Mouse (Mus musculus): ENCODE data around the gene Ppdpf. TPM values are rescaled to one million over a fixed set of nuclear protein-coding genes. Genes with fewer than 3 reads are reported as not detected.

Gene Ppdpf
- polyA plus RNA-seq, 1 experiment from 2014 or later = 443 TPM

- Histone ChIP-seq H3K36me3 (replicated peaks; ENCODE audit: control insufficient read depth, insufficient read depth, low read depth, low read length) (no peaks in the 10 kb centered on the region), H3K9me3 (replicated peaks; ENCODE audit: control insufficient read depth, low read length) (no peaks in the 10 kb centered on the region), H3K4me1 (ENCODE audit: control insufficient read depth, insufficient read depth, low read length) (peaks cover 5% of the 10 kb centered on the region), H3K27me3 (ENCODE audit: control insufficient read depth, insufficient read depth, low read length) (peaks cover 18% of the 10 kb centered on the region), H3K4me2 (ENCODE audit: low read depth, low read length) (peak overlapping the region; percentile 50), H3K9ac (replicated peaks; ENCODE audit: low read length) (no peak overlapping the region; the same call in 1 of the 2 replicates), H3K27ac (replicated peaks; ENCODE audit: low read depth, low read length) (no peak overlapping the region), H3K4me3 (ENCODE audit: low read depth, low read length) (peak overlapping the region; percentile 26)
- 3% methylated on average over 34 of the region's 34 CpGs for WGBS
- ATAC-seq (replicated peaks; ENCODE audit: insufficient number of reproducible peaks, low FRiP score, low TSS enrichment, low read depth) = peak; percentile 15; the same call in 1 of the 2 replicates
- DNase-seq (ENCODE audit: low spot score) = peak; percentile 13
Measured at GRCm38 (mm10) chr2:181212389-181213020, 25.5 kb downstream of the Ppdpf start.

- Histone ChIP-seq H3K4me2 (ENCODE audit: low read depth, low read length) (peak within 1 kb of the TSS; percentile 50), H3K4me1 (ENCODE audit: control insufficient read depth, insufficient read depth, low read length) (peaks cover 5% of the 10 kb centered on the region), H3K27me3 (ENCODE audit: control insufficient read depth, insufficient read depth, low read length) (peaks cover 18% of the 10 kb centered on the region), H3K36me3 (replicated peaks; ENCODE audit: control insufficient read depth, insufficient read depth, low read depth, low read length) (no peaks in the 10 kb centered on the region), H3K27ac (replicated peaks; ENCODE audit: low read depth, low read length) (no peak within 1 kb of the TSS), H3K4me3 (ENCODE audit: low read depth, low read length) (peak within 1 kb of the TSS; percentile 26), H3K9ac (replicated peaks; ENCODE audit: low read length) (no peak within 1 kb of the TSS; the same call in 1 of the 2 replicates), H3K9me3 (replicated peaks; ENCODE audit: control insufficient read depth, low read length) (no peaks in the 10 kb centered on the region)
- DNase-seq (ENCODE audit: low spot score) (peak; percentile 42), ATAC-seq (replicated peaks; ENCODE audit: insufficient number of reproducible peaks, low FRiP score, low TSS enrichment, low read depth) (peak; percentile 69; the same call in 1 of the 2 replicates)
- under 1% methylated on average over 17 of the region's 17 CpGs for WGBS
Measured at GRCm38 (mm10) chr2:181213021-181213445, 26.0 kb downstream of the Ppdpf start, which contains the start of gene Srms. Gene Srms, minus strand, starts transcription at chr2:181213185.

GRCm38 (mm10) chr2:181216037-181216436 lies 29.0 kb downstream of the Ppdpf start:
- H3K4me2 ChIP-seq (ENCODE audit: low read depth, low read length) = no peak overlapping the region
- WGBS = 88% methylated on average over 6 of the region's 6 CpGs
- H3K9me3 ChIP-seq (replicated peaks; ENCODE audit: control insufficient read depth, low read length) = no peaks in the 10 kb centered on the region
- ATAC-seq (replicated peaks; ENCODE audit: insufficient number of reproducible peaks, low FRiP score, low TSS enrichment, low read depth) = no peak
- H3K36me3 ChIP-seq (replicated peaks; ENCODE audit: control insufficient read depth, insufficient read depth, low read depth, low read length) = no peaks in the 10 kb centered on the region
- no peak overlapping the region for H3K4me3 ChIP-seq (ENCODE audit: low read depth, low read length)
- no peak overlapping the region for H3K27ac ChIP-seq (replicated peaks; ENCODE audit: low read depth, low read length)
- H3K4me1 ChIP-seq (ENCODE audit: control insufficient read depth, insufficient read depth, low read length) = peaks cover 5% of the 10 kb centered on the region
- no peak for DNase-seq (ENCODE audit: low spot score)
- H3K9ac ChIP-seq (replicated peaks; ENCODE audit: low read length) = no peak overlapping the region
- H3K27me3 ChIP-seq (ENCODE audit: control insufficient read depth, insufficient read depth, low read length) = peaks cover 16% of the 10 kb centered on the region

- no peak for DNase-seq (ENCODE audit: low spot score)
- Histone ChIP-seq H3K9me3 (replicated peaks; ENCODE audit: control insufficient read depth, low read length) (no peaks in the 10 kb centered on the region), H3K4me2 (ENCODE audit: low read depth, low read length) (no peak overlapping the region; the same call in 1 of the 2 replicates), H3K27ac (replicated peaks; ENCODE audit: low read depth, low read length) (0 out of 2 replicates have a peak overlapping the region, but pooled peaks have one; percentile 20), H3K36me3 (replicated peaks; ENCODE audit: control insufficient read depth, insufficient read depth, low read depth, low read length) (no peaks in the 10 kb centered on the region), H3K9ac (replicated peaks; ENCODE audit: low read length) (no peak overlapping the region), H3K27me3 (ENCODE audit: control insufficient read depth, insufficient read depth, low read length) (no peaks in the 10 kb centered on the region), H3K4me1 (ENCODE audit: control insufficient read depth, insufficient read depth, low read length) (no peaks in the 10 kb centered on the region; the same call in 1 of the 2 replicates), H3K4me3 (ENCODE audit: low read depth, low read length) (no peak overlapping the region)
- no peak for ATAC-seq (replicated peaks; ENCODE audit: insufficient number of reproducible peaks, low FRiP score, low TSS enrichment, low read depth)
- 62% methylated on average over 5 of the region's 5 CpGs for WGBS
Measured at GRCm38 (mm10) chr2:181218881-181219485, 31.9 kb downstream of the Ppdpf start.

GRCm38 (mm10) chr2:181219538-181220216 lies 32.6 kb downstream of the Ppdpf start, which contains the start of gene Fndc11:
Gene Fndc11, plus strand, starts transcription at chr2:181220013.
- DNase-seq (ENCODE audit: low spot score) (peak; percentile 87), ATAC-seq (replicated peaks; ENCODE audit: insufficient number of reproducible peaks, low FRiP score, low TSS enrichment, low read depth) (peak; percentile 93)
- Histone ChIP-seq H3K9me3 (replicated peaks; ENCODE audit: control insufficient read depth, low read length) (no peaks in the 10 kb centered on the region), H3K9ac (replicated peaks; ENCODE audit: low read length) (peak within 1 kb of the TSS; percentile 33), H3K27ac (replicated peaks; ENCODE audit: low read depth, low read length) (0 out of 2 replicates have a peak within 1 kb of the TSS, but pooled peaks have one; percentile 20), H3K4me1 (ENCODE audit: control insufficient read depth, insufficient read depth, low read length) (no peaks in the 10 kb centered on the region; the same call in 1 of the 2 replicates), H3K4me2 (ENCODE audit: low read depth, low read length) (peak within 1 kb of the TSS; percentile 71), H3K36me3 (replicated peaks; ENCODE audit: control insufficient read depth, insufficient read depth, low read depth, low read length) (no peaks in the 10 kb centered on the region), H3K4me3 (ENCODE audit: low read depth, low read length) (peak within 1 kb of the TSS; percentile 23), H3K27me3 (ENCODE audit: control insufficient read depth, insufficient read depth, low read length) (no peaks in the 10 kb centered on the region)
- 3% methylated on average over 25 of the region's 25 CpGs for WGBS

- no peak overlapping the region; the same call in 1 of the 2 replicates for H3K4me3 ChIP-seq (ENCODE audit: low read depth, low read length)
- no peak overlapping the region for H3K27ac ChIP-seq (replicated peaks; ENCODE audit: low read depth, low read length)
- H3K36me3 ChIP-seq (replicated peaks; ENCODE audit: control insufficient read depth, insufficient read depth, low read depth, low read length) = no peaks in the 10 kb centered on the region
- H3K4me2 ChIP-seq (ENCODE audit: low read depth, low read length) = peak overlapping the region; percentile 71
- no peaks in the 10 kb centered on the region; the same call in 1 of the 2 replicates for H3K4me1 ChIP-seq (ENCODE audit: control insufficient read depth, insufficient read depth, low read length)
- H3K9ac ChIP-seq (replicated peaks; ENCODE audit: low read length) = no peak overlapping the region; the same call in 1 of the 2 replicates
- 39% methylated on average over 2 of the region's 2 CpGs for WGBS
- ATAC-seq (replicated peaks; ENCODE audit: insufficient number of reproducible peaks, low FRiP score, low TSS enrichment, low read depth) (no peak), DNase-seq (ENCODE audit: low spot score) (no peak)
- no peaks in the 10 kb centered on the region for H3K27me3 ChIP-seq (ENCODE audit: control insufficient read depth, insufficient read depth, low read length)
- no peaks in the 10 kb centered on the region for H3K9me3 ChIP-seq (replicated peaks; ENCODE audit: control insufficient read depth, low read length)
Measured at GRCm38 (mm10) chr2:181220361-181220760, 33.3 kb downstream of the Ppdpf start.

GRCm38 (mm10) chr2:181224994-181225393 lies 37.9 kb downstream of the Ppdpf start:
- WGBS = 84% methylated on average over 2 of the region's 2 CpGs

More at GRCm38 (mm10) chr2:181224994-181225393, 37.9 kb downstream of the Ppdpf start:
- H3K4me2 ChIP-seq (ENCODE audit: low read depth, low read length) = no peak overlapping the region
- no peak overlapping the region for H3K9ac ChIP-seq (replicated peaks; ENCODE audit: low read length)
- no peak overlapping the region for H3K4me3 ChIP-seq (ENCODE audit: low read depth, low read length)
- H3K27ac ChIP-seq (replicated peaks; ENCODE audit: low read depth, low read length) = no peak overlapping the region
- H3K27me3 ChIP-seq (ENCODE audit: control insufficient read depth, insufficient read depth, low read length) = no peaks in the 10 kb centered on the region
- ATAC-seq (replicated peaks; ENCODE audit: insufficient number of reproducible peaks, low FRiP score, low TSS enrichment, low read depth) = no peak
- H3K36me3 ChIP-seq (replicated peaks; ENCODE audit: control insufficient read depth, insufficient read depth, low read depth, low read length) = no peaks in the 10 kb centered on the region
- H3K4me1 ChIP-seq (ENCODE audit: control insufficient read depth, insufficient read depth, low read length) = no peaks in the 10 kb centered on the region; the same call in none of the 2 replicates
- DNase-seq (ENCODE audit: low spot score) = no peak
- H3K9me3 ChIP-seq (replicated peaks; ENCODE audit: control insufficient read depth, low read length) = no peaks in the 10 kb centered on the region
